Mouse (Mus musculus) MN1 (cell line): ENCODE measurements around the gene Olfr32.
"Not testable (repeated sequence)": the region's sequence is repeated elsewhere in the genome, so short reads cannot be mapped to it uniquely, and the experiment has no call there.

ENCODE experiments used
- DNase-seq: peaks from one replicate; pipeline ENCODE4 v3.0.0-alpha.2; 2016; ENCODE audit warnings: low spot score

Gene Olfr32

DNA sequence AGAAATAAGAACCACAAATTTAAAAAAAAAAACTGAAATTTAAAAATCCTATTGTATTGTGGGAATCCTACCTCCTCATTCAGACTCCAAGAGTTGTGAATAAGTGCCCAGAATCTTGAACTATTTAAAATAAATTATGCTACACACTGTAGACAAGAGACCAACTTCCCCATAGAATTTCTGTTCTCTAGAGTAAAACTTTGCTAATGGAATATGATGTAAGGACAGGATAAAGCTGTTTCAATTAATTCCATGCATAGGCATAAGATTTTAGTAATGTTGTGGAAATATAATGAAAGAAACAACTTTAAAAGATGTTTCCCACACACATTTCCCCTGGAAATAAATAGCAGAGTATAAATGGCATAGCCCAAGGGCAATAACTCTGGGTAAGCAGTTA, at the start of gene Olfr32:
Olfr32 (minus strand) TSS at position 101 of the 400 bp plus-strand sequence.
- DNase-seq, result no peak

DNA sequence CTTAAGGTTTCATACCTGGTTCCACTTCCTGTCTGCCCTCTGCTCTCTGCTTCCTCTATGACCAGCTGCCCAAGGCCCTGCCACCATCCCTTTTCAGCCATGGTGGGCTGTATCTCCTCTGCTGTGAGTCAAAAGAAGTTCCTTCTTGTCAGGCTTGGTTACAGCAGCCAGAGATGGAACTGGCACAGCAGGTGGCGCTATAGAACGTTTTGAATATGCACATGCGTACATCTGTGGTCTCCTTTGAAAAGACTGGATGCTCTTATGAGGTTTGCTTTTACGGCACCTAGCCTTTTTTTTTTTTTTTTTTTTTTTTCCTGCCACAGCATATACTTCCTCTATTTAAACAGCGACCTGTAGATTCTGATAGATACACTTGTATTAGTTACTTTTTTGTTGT, 45.0 kb upstream of the Olfr32 start:
- not testable (repeated sequence) for DNase-seq

DNA sequence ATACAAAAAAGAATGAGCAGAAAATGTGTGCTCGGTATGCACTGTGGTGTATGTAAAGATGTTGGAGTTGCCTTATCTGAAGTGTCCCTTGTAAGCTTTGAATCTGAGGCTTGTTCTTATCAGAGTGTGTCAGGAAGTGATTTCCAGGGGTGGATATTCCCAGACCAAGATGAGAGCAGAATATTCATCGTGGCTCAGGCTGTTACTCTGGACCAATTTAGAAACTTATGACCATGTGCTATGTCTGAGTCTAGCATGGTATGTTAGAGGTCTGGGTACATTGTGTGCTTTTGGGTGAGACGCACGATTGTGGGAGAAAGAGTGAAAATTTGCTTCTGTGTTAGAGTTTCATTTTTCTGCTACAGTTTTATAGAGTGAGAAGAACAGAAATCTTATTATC, 44.0 kb upstream of the Olfr32 start:
- DNase-seq, result not testable (repeated sequence)

DNA sequence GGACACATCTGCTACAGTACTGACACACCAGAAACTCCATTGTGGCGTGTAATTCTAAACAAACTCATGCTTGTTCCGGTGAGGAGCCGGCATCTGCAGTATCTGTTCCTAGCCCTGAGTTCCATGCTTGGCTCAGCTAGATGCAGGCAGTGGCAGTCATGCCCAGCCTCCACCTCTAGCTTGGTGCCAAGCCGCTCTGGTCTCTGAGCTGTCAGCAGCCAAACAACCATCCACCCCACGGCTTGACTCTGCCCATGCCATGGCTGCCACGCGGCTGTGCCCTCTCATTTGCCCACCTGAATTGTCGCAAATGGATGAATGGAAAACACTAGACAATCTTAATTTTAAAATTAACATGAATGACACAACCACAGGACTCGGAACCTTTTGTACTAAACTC, 11.8 kb upstream of the Olfr32 start:
- DNase-seq, result no peak

DNA sequence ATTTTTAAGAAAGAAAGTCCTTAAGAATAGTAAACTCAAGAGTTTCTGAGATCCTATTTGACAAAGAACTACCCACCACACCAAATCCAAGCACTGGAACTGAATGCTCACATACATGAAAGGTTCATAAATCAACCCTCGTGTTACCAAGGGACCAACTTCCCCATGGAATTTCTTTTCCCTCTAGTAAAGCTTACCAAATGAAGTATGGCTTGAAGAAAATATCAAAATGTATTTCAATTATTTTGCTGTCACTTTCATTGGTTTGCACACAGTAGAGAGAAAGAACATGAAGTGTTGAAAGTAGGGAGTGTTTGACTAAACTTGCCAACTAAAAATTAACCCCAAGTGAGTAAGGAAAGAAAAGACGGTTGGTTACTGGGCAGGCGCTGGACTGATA, 10.9 kb upstream of the Olfr32 start, which contains the start of gene Olfr1270:
Olfr1270 (minus strand) TSS at position 101 of the 400 bp plus-strand sequence.
- no peak for DNase-seq

DNA sequence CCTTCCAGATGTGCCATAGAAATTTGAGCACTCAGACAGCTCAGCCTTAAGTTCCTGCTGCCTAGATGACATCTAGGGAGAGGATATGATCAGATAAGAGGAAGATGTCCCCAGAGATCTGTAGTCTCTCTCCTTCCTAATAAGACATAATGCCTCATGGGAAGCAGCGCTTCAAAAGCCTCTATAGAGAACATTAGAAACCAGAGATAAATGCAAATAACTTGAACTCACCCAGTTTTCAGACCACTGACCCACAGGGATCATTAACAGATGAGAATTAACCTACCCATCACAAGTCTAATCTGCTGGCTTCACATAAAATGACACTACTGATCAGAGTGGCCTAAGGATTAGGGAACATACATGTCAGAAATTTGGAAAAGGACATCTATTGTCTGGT, 20.8 kb downstream of the Olfr32 start, which contains the start of gene Olfr1269:
Olfr1269 (minus strand) TSS at position 101 of the 400 bp plus-strand sequence.
- DNase-seq, result no peak
